Mouse (Mus musculus) thymus, adult 2 months (tissue): ENCODE data around the gene Zbed5.

Experiments used
- CTCF ChIP-seq: fragments of 200-500 bp; IDR thresholded peaks from 2 replicates; pipeline ENCODE4 v1.5.1; 2012; ENCODE audit warnings: mild to moderate bottlenecking, control low read depth, low read length, moderate library complexity, borderline replicate concordance; ENCODE audit not compliant: control insufficient read depth, poor library complexity, insufficient read depth; ENCODE audit errors: extremely low read depth
- POLR2A ChIP-seq: fragments of 200-500 bp; IDR thresholded peaks from 2 replicates; pipeline ENCODE4 v1.6.1; 2012; ENCODE audit warnings: mild to moderate bottlenecking, low read length, control low read depth, moderate library complexity; ENCODE audit not compliant: control insufficient read depth, poor library complexity, insufficient read depth; ENCODE audit errors: extremely low read depth

GRCm38 (mm10) chr5:129918752-129919151, 23.2 kb downstream of the Zbed5 start:
- TF ChIP-seq POLR2A, result no peak
- TF ChIP-seq CTCF, result no peak
